Mouse (Mus musculus) layer of hippocampus, postnatal 10 days (tissue): ENCODE measurements around the gene Frem1. TPM values are rescaled to one million over a fixed set of nuclear protein-coding genes. Genes with fewer than 3 reads are reported as not detected.

ENCODE experiments used
- total RNA-seq, 2 experiments: library from RNA; stranded (reverse); gene quantifications; 2 replicates each; pipeline ENCODE4 v1.2.3; 2021

Frem1 gene
- total RNA-seq, 2 experiments from 2014 or later = 4.3 to 4.9 TPM

Other genes with a start within 250 kb of the Frem1 start
- gene Zdhhc21, start 192.4 kb downstream of the Frem1 start, total RNA-seq = 10 to 100 TPM; 43.7 to 49.6 TPM
- under 1 TPM in 1 of 2 experiments, not detected in 1; 0.18 TPM for gene Cer1, start 167.2 kb downstream of the Frem1 start, total RNA-seq